Mouse (Mus musculus) erythroblast, embryonic 14.5 days (primary cell): ENCODE data around the gene Filip1.

Experiments used
- GATA1 ChIP-seq: IDR thresholded peaks from 2 replicates; pipeline ENCODE4 v1.6.1; 2012; ENCODE audit warnings: low read length, inconsistent platforms, mixed read lengths
- TAL1 ChIP-seq: IDR thresholded peaks from 3 replicates; pipeline ENCODE4 v1.6.1; 2012; ENCODE audit warnings: low read length, inconsistent platforms, mixed read lengths

GRCm38 (mm10) chr9:79816013-79816412 is 196.6 kb downstream of the Filip1 start:
- no peak for TF ChIP-seq GATA1
- TF ChIP-seq TAL1 = no peak
